Mouse (Mus musculus): ENCODE measurements around the gene Ston2. TPM values are rescaled to one million over a fixed set of nuclear protein-coding genes. Genes with fewer than 3 reads are reported as not detected.
A peak's percentile ranks its signal among the peaks of the same experiment; 100 is the strongest.

The Ston2 gene
- polyA plus RNA-seq, 1 experiment from 2014 or later = 6.8 TPM

GRCm38 (mm10) chr12:91583409-91583808 lies 204.8 kb downstream of the Ston2 start:
- ATAC-seq (ENCODE audit: low FRiP score) = no peak
- H3K4me3 ChIP-seq (replicated peaks) = no peak overlapping the region
- H3K27ac ChIP-seq (replicated peaks) = no peak overlapping the region
- H3K27me3 ChIP-seq (replicated peaks) = no peaks in the 10 kb centered on the region
- H3K9me3 ChIP-seq (replicated peaks) = no peaks in the 10 kb centered on the region
- WGBS = 27% methylated on average over 6 of the region's 6 CpGs
- H3K4me1 ChIP-seq = peaks cover 34% of the 10 kb centered on the region
- peaks cover 19% of the 10 kb centered on the region for H3K36me3 ChIP-seq
- no peak overlapping the region for H3K9ac ChIP-seq (replicated peaks)
- peak overlapping the region; percentile 26 for H3K4me2 ChIP-seq

Small RNAs within 50 kb of the gene (microRNA-seq; reads per million reads assigned to microRNA genes)
- gene Gm22015 = not detected

Other genes with a start within 250 kb of the Ston2 start
- 53.3 and 54.9 TPM in 2 replicates for gene Gtf2a1, start 197.9 kb downstream of the Ston2 start, polyA plus RNA-seq (2015; fragmentation: Nextera tagmentation; extraction: Ambion mirVana)
- gene Sel1l, start 60.8 kb upstream of the Ston2 start, polyA plus RNA-seq (2015; fragmentation: Nextera tagmentation; extraction: Ambion mirVana) = 106 and 110 TPM in 2 replicates

Data from neural tube, embryonic 15.5 days (tissue).